Mouse (Mus musculus) monocyte, adult 2 months (primary cell): ENCODE data around the gene Erp29.

Experiments
- DNase-seq, 2 experiments: peaks; one replicate each; pipeline ENCODE4 v3.0.0; 2022; ENCODE audit warnings: low spot score in 2 of 2, low read depth in 1 of 2

The Erp29 gene

GRCm38 (mm10) chr5:121452026-121452869, at the start of gene Erp29:
Gene Erp29, minus strand, starts transcription at chr5:121452506.
- DNase-seq, result peak; percentile 93 to 99

- DNase-seq, result peak in 1 of 2 experiments; percentile 22
Measured at GRCm38 (mm10) chr5:121501424-121501996, 49.2 kb upstream of the Erp29 start.

- DNase-seq, result no peak
Measured at GRCm38 (mm10) chr5:121500719-121501118, 48.4 kb upstream of the Erp29 start.

GRCm38 (mm10) chr5:121493305-121493704, 41.0 kb upstream of the Erp29 start:
- DNase-seq, result no peak

- DNase-seq, result no peak
Measured at GRCm38 (mm10) chr5:121484801-121485200, 32.5 kb upstream of the Erp29 start.

GRCm38 (mm10) chr5:121477680-121478079, 25.4 kb upstream of the Erp29 start:
- DNase-seq, result no peak

- no peak for DNase-seq
Measured at GRCm38 (mm10) chr5:121476040-121476439, 23.7 kb upstream of the Erp29 start.

GRCm38 (mm10) chr5:121474610-121475009, 22.3 kb upstream of the Erp29 start:
- no peak for DNase-seq

GRCm38 (mm10) chr5:121472411-121472810, 20.1 kb upstream of the Erp29 start:
- DNase-seq, result no peak

GRCm38 (mm10) chr5:121469566-121469965, 17.3 kb upstream of the Erp29 start:
- no peak for DNase-seq

- DNase-seq, result no peak
Measured at GRCm38 (mm10) chr5:121463601-121464250, 11.4 kb upstream of the Erp29 start.

GRCm38 (mm10) chr5:121462967-121463366, 10.7 kb upstream of the Erp29 start:
- no peak for DNase-seq

- no peak for DNase-seq
Measured at GRCm38 (mm10) chr5:121462171-121462502, 9.8 kb upstream of the Erp29 start.

- DNase-seq, result no peak
Measured at GRCm38 (mm10) chr5:121461339-121462170, 9.2 kb upstream of the Erp29 start.

GRCm38 (mm10) chr5:121455510-121456265, 3.4 kb upstream of the Erp29 start:
- DNase-seq, result no peak

- no peak for DNase-seq
Measured at GRCm38 (mm10) chr5:121454503-121454782, 2.1 kb upstream of the Erp29 start.

GRCm38 (mm10) chr5:121453743-121454502, 1.6 kb upstream of the Erp29 start:
- DNase-seq, result no peak

- DNase-seq, result no peak
Measured at GRCm38 (mm10) chr5:121452906-121453305, 600 bp upstream of the Erp29 start.

GRCm38 (mm10) chr5:121451644-121452025, 671 bp downstream of the Erp29 start, which contains the start of gene Tmem116:
Gene Tmem116, plus strand, starts transcription at chr5:121451893.
- no peak for DNase-seq

GRCm38 (mm10) chr5:121451203-121451602, 1.1 kb downstream of the Erp29 start:
- peak; percentile 48 to 51 for DNase-seq
